Mouse (Mus musculus): Measurements from ENCODE around the gene Ccdc180. TPM values are rescaled to one million over a fixed set of nuclear protein-coding genes. Genes with fewer than 3 reads are reported as not detected.
A peak's percentile ranks its signal among the peaks of the same experiment; 100 is the strongest.

Ccdc180 gene
- polyA plus RNA-seq, 1 experiment from 2014 or later: 0.21 TPM

- no peak for ATAC-seq (replicated peaks; ENCODE audit: insufficient number of reproducible peaks, low FRiP score, low TSS enrichment)
- H3K4me2 ChIP-seq: no peak overlapping the region
- no peaks in the 10 kb centered on the region for H3K36me3 ChIP-seq (ENCODE audit: control insufficient read depth, insufficient read depth, low read length)
- no peak overlapping the region for H3K4me3 ChIP-seq (ENCODE audit: low read depth, low read length)
- H3K4me1 ChIP-seq (ENCODE audit: control insufficient read depth, insufficient read depth, low read length): no peaks in the 10 kb centered on the region
- H3K27me3 ChIP-seq (ENCODE audit: control insufficient read depth, insufficient read depth, low read length): 0 out of 2 replicates have a peak, but pooled peaks cover 4% of the 10 kb centered on the region
- no peak overlapping the region for H3K27ac ChIP-seq (ENCODE audit: low read depth, low read length)
- 75% methylated on average over 6 of the region's 6 CpGs for WGBS (ENCODE audit: insufficient replicate concordance)
- no peak overlapping the region for H3K9ac ChIP-seq (ENCODE audit: low read depth, low read length)
- no peaks in the 10 kb centered on the region for H3K9me3 ChIP-seq (replicated peaks; ENCODE audit: control insufficient read depth, low read length)
These were observed 616 bp upstream of the Ccdc180 start for GRCm38 (mm10) chr4:45889487-45889886.

GRCm38 (mm10) chr4:45896425-45897081 is 6.5 kb downstream of the Ccdc180 start:
- Histone ChIP-seq H3K27me3 (ENCODE audit: control insufficient read depth, insufficient read depth, low read length) (peaks cover 11% of the 10 kb centered on the region), H3K27ac (ENCODE audit: low read depth, low read length) (no peak overlapping the region), H3K9ac (ENCODE audit: low read depth, low read length) (no peak overlapping the region), H3K4me1 (ENCODE audit: control insufficient read depth, insufficient read depth, low read length) (peaks cover 8% of the 10 kb centered on the region), H3K36me3 (ENCODE audit: control insufficient read depth, insufficient read depth, low read length) (no peaks in the 10 kb centered on the region), H3K4me3 (ENCODE audit: low read depth, low read length) (no peak overlapping the region), H3K9me3 (replicated peaks; ENCODE audit: control insufficient read depth, low read length) (no peaks in the 10 kb centered on the region), H3K4me2 (peak overlapping the region; percentile 20)
- ATAC-seq (replicated peaks; ENCODE audit: insufficient number of reproducible peaks, low FRiP score, low TSS enrichment): no peak
- 10% methylated on average over 16 of the region's 16 CpGs for WGBS (ENCODE audit: insufficient replicate concordance)

GRCm38 (mm10) chr4:45898413-45898812 is 8.3 kb downstream of the Ccdc180 start:
- no peak for ATAC-seq (replicated peaks; ENCODE audit: insufficient number of reproducible peaks, low FRiP score, low TSS enrichment)
- 50% methylated on average over 5 of the region's 5 CpGs for WGBS (ENCODE audit: insufficient replicate concordance)
- Histone ChIP-seq H3K27ac (ENCODE audit: low read depth, low read length) (no peak overlapping the region), H3K9me3 (replicated peaks; ENCODE audit: control insufficient read depth, low read length) (no peaks in the 10 kb centered on the region), H3K4me2 (no peak overlapping the region), H3K4me3 (ENCODE audit: low read depth, low read length) (no peak overlapping the region), H3K36me3 (ENCODE audit: control insufficient read depth, insufficient read depth, low read length) (no peaks in the 10 kb centered on the region), H3K4me1 (ENCODE audit: control insufficient read depth, insufficient read depth, low read length) (peaks cover 8% of the 10 kb centered on the region), H3K27me3 (ENCODE audit: control insufficient read depth, insufficient read depth, low read length) (peaks cover 8% of the 10 kb centered on the region), H3K9ac (ENCODE audit: low read depth, low read length) (no peak overlapping the region)

- 88% methylated on average over 13 of the region's 13 CpGs for WGBS (ENCODE audit: insufficient replicate concordance)
- Histone ChIP-seq H3K27me3 (ENCODE audit: control insufficient read depth, insufficient read depth, low read length) (0 out of 2 replicates have a peak, but pooled peaks cover 4% of the 10 kb centered on the region), H3K4me1 (ENCODE audit: control insufficient read depth, insufficient read depth, low read length) (no peaks in the 10 kb centered on the region)
These were observed 19.2 kb downstream of the Ccdc180 start for GRCm38 (mm10) chr4:45909256-45909655.

GRCm38 (mm10) chr4:45909924-45910323 is 19.8 kb downstream of the Ccdc180 start:
- ATAC-seq (replicated peaks; ENCODE audit: insufficient number of reproducible peaks, low FRiP score, low TSS enrichment): no peak

More at GRCm38 (mm10) chr4:45909256-45909655, 19.2 kb downstream of the Ccdc180 start:
- H3K9ac ChIP-seq (ENCODE audit: low read depth, low read length): no peak overlapping the region
- H3K9me3 ChIP-seq (replicated peaks; ENCODE audit: control insufficient read depth, low read length): no peaks in the 10 kb centered on the region
- H3K27ac ChIP-seq (ENCODE audit: low read depth, low read length): no peak overlapping the region
- H3K4me3 ChIP-seq (ENCODE audit: low read depth, low read length): no peak overlapping the region
- no peak overlapping the region for H3K4me2 ChIP-seq
- no peak for ATAC-seq (replicated peaks; ENCODE audit: insufficient number of reproducible peaks, low FRiP score, low TSS enrichment)
- no peaks in the 10 kb centered on the region for H3K36me3 ChIP-seq (ENCODE audit: control insufficient read depth, insufficient read depth, low read length)

GRCm38 (mm10) chr4:45911256-45911655 is 21.2 kb downstream of the Ccdc180 start:
- H3K36me3 ChIP-seq (ENCODE audit: control insufficient read depth, insufficient read depth, low read length): no peaks in the 10 kb centered on the region
- no peaks in the 10 kb centered on the region for H3K4me1 ChIP-seq (ENCODE audit: control insufficient read depth, insufficient read depth, low read length)
- ATAC-seq (replicated peaks; ENCODE audit: insufficient number of reproducible peaks, low FRiP score, low TSS enrichment): no peak
- H3K9ac ChIP-seq (ENCODE audit: low read depth, low read length): no peak overlapping the region
- H3K27me3 ChIP-seq (ENCODE audit: control insufficient read depth, insufficient read depth, low read length): 0 out of 2 replicates have a peak, but pooled peaks cover under 1% of the 10 kb centered on the region
- H3K27ac ChIP-seq (ENCODE audit: low read depth, low read length): no peak overlapping the region
- H3K9me3 ChIP-seq (replicated peaks; ENCODE audit: control insufficient read depth, low read length): no peaks in the 10 kb centered on the region
- no peak overlapping the region for H3K4me3 ChIP-seq (ENCODE audit: low read depth, low read length)
- H3K4me2 ChIP-seq: no peak overlapping the region
- WGBS (ENCODE audit: insufficient replicate concordance): 65% methylated on average over 5 of the region's 5 CpGs

More at GRCm38 (mm10) chr4:45909924-45910323, 19.8 kb downstream of the Ccdc180 start:
- WGBS (ENCODE audit: insufficient replicate concordance): 52% methylated on average over 4 of the region's 4 CpGs
- Histone ChIP-seq H3K4me2 (no peak overlapping the region), H3K27ac (ENCODE audit: low read depth, low read length) (no peak overlapping the region), H3K4me1 (ENCODE audit: control insufficient read depth, insufficient read depth, low read length) (no peaks in the 10 kb centered on the region), H3K9ac (ENCODE audit: low read depth, low read length) (no peak overlapping the region), H3K36me3 (ENCODE audit: control insufficient read depth, insufficient read depth, low read length) (no peaks in the 10 kb centered on the region), H3K9me3 (replicated peaks; ENCODE audit: control insufficient read depth, low read length) (no peaks in the 10 kb centered on the region), H3K4me3 (ENCODE audit: low read depth, low read length) (no peak overlapping the region), H3K27me3 (ENCODE audit: control insufficient read depth, insufficient read depth, low read length) (0 out of 2 replicates have a peak, but pooled peaks cover 4% of the 10 kb centered on the region)

- Histone ChIP-seq H3K4me2 (no peak overlapping the region), H3K36me3 (ENCODE audit: control insufficient read depth, insufficient read depth, low read length) (no peaks in the 10 kb centered on the region), H3K4me3 (ENCODE audit: low read depth, low read length) (no peak overlapping the region), H3K4me1 (ENCODE audit: control insufficient read depth, insufficient read depth, low read length) (no peaks in the 10 kb centered on the region), H3K27ac (ENCODE audit: low read depth, low read length) (no peak overlapping the region), H3K27me3 (ENCODE audit: control insufficient read depth, insufficient read depth, low read length) (no peaks in the 10 kb centered on the region), H3K9ac (ENCODE audit: low read depth, low read length) (no peak overlapping the region), H3K9me3 (replicated peaks; ENCODE audit: control insufficient read depth, low read length) (no peaks in the 10 kb centered on the region)
- WGBS (ENCODE audit: insufficient replicate concordance): 83% methylated on average over 4 of the region's 4 CpGs
- no peak for ATAC-seq (replicated peaks; ENCODE audit: insufficient number of reproducible peaks, low FRiP score, low TSS enrichment)
These were observed 21.8 kb downstream of the Ccdc180 start for GRCm38 (mm10) chr4:45911876-45912275.

GRCm38 (mm10) chr4:45917091-45917490 is 27.0 kb downstream of the Ccdc180 start:
- Histone ChIP-seq H3K9me3 (replicated peaks; ENCODE audit: control insufficient read depth, low read length) (no peaks in the 10 kb centered on the region), H3K36me3 (ENCODE audit: control insufficient read depth, insufficient read depth, low read length) (no peaks in the 10 kb centered on the region), H3K27me3 (ENCODE audit: control insufficient read depth, insufficient read depth, low read length) (no peaks in the 10 kb centered on the region), H3K27ac (ENCODE audit: low read depth, low read length) (no peak overlapping the region), H3K4me3 (ENCODE audit: low read depth, low read length) (no peak overlapping the region), H3K4me2 (no peak overlapping the region), H3K9ac (ENCODE audit: low read depth, low read length) (no peak overlapping the region), H3K4me1 (ENCODE audit: control insufficient read depth, insufficient read depth, low read length) (no peaks in the 10 kb centered on the region)
- 67% methylated on average over 7 of the region's 7 CpGs for WGBS (ENCODE audit: insufficient replicate concordance)
- ATAC-seq (replicated peaks; ENCODE audit: insufficient number of reproducible peaks, low FRiP score, low TSS enrichment): no peak
